Mouse (Mus musculus) testis, adult 2 months (tissue): Measurements from ENCODE around the gene Hoxd4.

Experiments used
- CTCF ChIP-seq: fragments of 200-500 bp; IDR thresholded peaks from 2 replicates; pipeline ENCODE4 v1.5.1; 2012; ENCODE audit warnings: low read depth, mild to moderate bottlenecking, inconsistent platforms, low read length, moderate library complexity; ENCODE audit not compliant: control insufficient read depth, insufficient read depth, insufficient replicate concordance
- POLR2A ChIP-seq: fragments of 200-500 bp; IDR thresholded peaks from 2 replicates; pipeline ENCODE4 v1.6.1; 2012; ENCODE audit warnings: low read depth, mild to moderate bottlenecking, inconsistent platforms, low read length, moderate library complexity; ENCODE audit not compliant: control insufficient read depth

GRCm38 (mm10) chr2:74748436-74748995 is 36.8 kb downstream of the Hoxd4 start:
- no peak for TF ChIP-seq CTCF
- TF ChIP-seq POLR2A = no peak
